Mouse (Mus musculus) midbrain, embryonic 16.5 days (tissue): Measurements from ENCODE around the gene Ascl2. TPM values are rescaled to one million over a fixed set of nuclear protein-coding genes. Genes with fewer than 3 reads are reported as not detected.
A peak's percentile ranks its signal among the peaks of the same experiment; 100 is the strongest.

Source experiments
- ATAC-seq: fragments of 200-750 bp; cut with Nextera tagmentation; 2 replicates; pipeline ENCODE4 v1.8.0; 2017; ENCODE audit warnings: moderate TSS enrichment
- H3K27ac ChIP-seq: fragments of 300-500 bp; sonication (generic); 2 replicates; pipeline ENCODE4 v1.5.1; 2014; ENCODE audit warnings: mild to moderate bottlenecking, low read length, mixed read lengths
- H3K27me3 ChIP-seq: fragments of 300-500 bp; sonication (generic); 2 replicates; pipeline ENCODE4 v1.6.1; 2014; ENCODE audit warnings: low read depth, low read length, mixed read lengths; ENCODE audit not compliant: control insufficient read depth, insufficient read depth
- H3K36me3 ChIP-seq: fragments of 300-500 bp; sonication (generic); 2 replicates; pipeline ENCODE4 v1.6.1; 2014; ENCODE audit warnings: mild to moderate bottlenecking, low read length, moderate library complexity, mixed read lengths; ENCODE audit not compliant: control insufficient read depth, insufficient read depth
- H3K4me1 ChIP-seq: fragments of 300-500 bp; sonication (generic); 2 replicates; pipeline ENCODE4 v1.6.1; 2014; ENCODE audit warnings: mild to moderate bottlenecking, low read length, mixed read lengths; ENCODE audit not compliant: control insufficient read depth, insufficient read depth
- H3K4me2 ChIP-seq: fragments of 300-500 bp; sonication (generic); 2 replicates; pipeline ENCODE4 v1.6.1; 2014; ENCODE audit warnings: mild to moderate bottlenecking, low read length, mixed read lengths
- H3K4me3 ChIP-seq: fragments of 300-500 bp; sonication (generic); 2 replicates; pipeline ENCODE4 v1.5.1; 2014; ENCODE audit warnings: low read depth, mild to moderate bottlenecking, low read length, moderate library complexity, mixed read lengths
- H3K9ac ChIP-seq: fragments of 300-500 bp; sonication (generic); 2 replicates; pipeline ENCODE4 v1.6.1; 2014; ENCODE audit warnings: low read depth, low read length, mixed read lengths
- H3K9me3 ChIP-seq: fragments of 300-500 bp; sonication (generic); replicated peaks from 2 replicates; pipeline ENCODE4 v1.6.1; 2014; ENCODE audit warnings: mild to moderate bottlenecking, low read length, mixed read lengths; ENCODE audit not compliant: control insufficient read depth, poor library complexity, severe bottlenecking
- WGBS: fragments of 180-500 bp; shearing (Covaris S2); extraction: QIAGEN DNeasy Blood & Tissue Kit; methylation state at CpG from one replicate; pipeline ENCODE4 v1.1.7; 2014; 5-methylcytosine and 5-hydroxymethylcytosine counted together
- polyA plus RNA-seq: library from polyadenylated mRNA; unstranded; fragments of >200 nt; fragmentation: Nextera tagmentation; extraction: Ambion mirVana; gene quantifications from 2 replicates; pipeline ENCODE4 v1.2.1, GENCODE M21; 2015

Gene Ascl2
- polyA plus RNA-seq, 1 experiment from 2014 or later, result 0.55 TPM

- Histone ChIP-seq H3K4me1 (peaks cover 20% of the 10 kb centered on the region), H3K27me3 (peaks cover 59% of the 10 kb centered on the region)
These were observed 918 bp downstream of the Ascl2 start for GRCm38 (mm10) chr7:142967884-142968808.

GRCm38 (mm10) chr7:142967414-142967883, 1.6 kb downstream of the Ascl2 start:
- Histone ChIP-seq H3K4me3 (peak overlapping the region; percentile 47), H3K4me2 (peak overlapping the region; percentile 90), H3K36me3 (no peaks in the 10 kb centered on the region), H3K9me3 (no peaks in the 10 kb centered on the region), H3K27me3 (peaks cover 59% of the 10 kb centered on the region), H3K9ac (peak overlapping the region; percentile 61), H3K27ac (no peak overlapping the region), H3K4me1 (peaks cover 20% of the 10 kb centered on the region)
- under 1% methylated on average over 36 of the region's 36 CpGs for WGBS
- ATAC-seq, result no peak

More at GRCm38 (mm10) chr7:142967884-142968808, 918 bp downstream of the Ascl2 start:
- H3K4me2 ChIP-seq, result peak overlapping the region; percentile 90
- H3K9me3 ChIP-seq, result no peaks in the 10 kb centered on the region
- H3K36me3 ChIP-seq, result no peaks in the 10 kb centered on the region
- peak overlapping the region; percentile 61 for H3K9ac ChIP-seq
- no peak overlapping the region for H3K27ac ChIP-seq
- peak; percentile 90 for ATAC-seq
- WGBS, result under 1% methylated on average over 90 of the region's 90 CpGs
- peak overlapping the region; percentile 47 for H3K4me3 ChIP-seq

- no peaks in the 10 kb centered on the region for H3K36me3 ChIP-seq
- H3K9me3 ChIP-seq, result no peaks in the 10 kb centered on the region
- no peak overlapping the region for H3K4me3 ChIP-seq
- H3K9ac ChIP-seq, result no peak overlapping the region
- H3K27ac ChIP-seq, result no peak overlapping the region
- ATAC-seq, result no peak
- no peaks in the 10 kb centered on the region for H3K27me3 ChIP-seq
- no peaks in the 10 kb centered on the region for H3K4me1 ChIP-seq
- 53% methylated on average over 4 of the region's 4 CpGs for WGBS
- H3K4me2 ChIP-seq, result no peak overlapping the region
These were observed 9.3 kb downstream of the Ascl2 start for GRCm38 (mm10) chr7:142959752-142960151.

GRCm38 (mm10) chr7:142958817-142959216, 10.2 kb downstream of the Ascl2 start:
- 88% methylated on average over 1 of the region's 1 CpGs for WGBS

GRCm38 (mm10) chr7:142956018-142956417, 13.0 kb downstream of the Ascl2 start:
- Histone ChIP-seq H3K9me3 (no peaks in the 10 kb centered on the region), H3K4me1 (no peaks in the 10 kb centered on the region), H3K27ac (no peak overlapping the region), H3K27me3 (no peaks in the 10 kb centered on the region), H3K4me2 (no peak overlapping the region), H3K36me3 (no peaks in the 10 kb centered on the region), H3K4me3 (no peak overlapping the region), H3K9ac (no peak overlapping the region)
- no peak for ATAC-seq
- whole genome bisulfite sequencing, result 83% methylated on average over 2 of the region's 2 CpGs

More at GRCm38 (mm10) chr7:142958817-142959216, 10.2 kb downstream of the Ascl2 start:
- H3K36me3 ChIP-seq, result no peaks in the 10 kb centered on the region
- no peaks in the 10 kb centered on the region for H3K9me3 ChIP-seq
- no peaks in the 10 kb centered on the region for H3K27me3 ChIP-seq
- no peak overlapping the region for H3K4me3 ChIP-seq
- H3K4me1 ChIP-seq, result no peaks in the 10 kb centered on the region
- ATAC-seq, result no peak
- no peak overlapping the region for H3K9ac ChIP-seq
- no peak overlapping the region for H3K4me2 ChIP-seq
- no peak overlapping the region for H3K27ac ChIP-seq

GRCm38 (mm10) chr7:142949568-142949967, 19.5 kb downstream of the Ascl2 start:
- no peaks in the 10 kb centered on the region for H3K4me1 ChIP-seq

GRCm38 (mm10) chr7:142937631-142938030, 31.4 kb downstream of the Ascl2 start:
- Histone ChIP-seq H3K9me3 (no peaks in the 10 kb centered on the region), H3K9ac (no peak overlapping the region), H3K27me3 (no peaks in the 10 kb centered on the region), H3K4me3 (no peak overlapping the region), H3K27ac (no peak overlapping the region), H3K4me2 (no peak overlapping the region), H3K4me1 (no peaks in the 10 kb centered on the region), H3K36me3 (no peaks in the 10 kb centered on the region)
- no peak for ATAC-seq

More at GRCm38 (mm10) chr7:142949568-142949967, 19.5 kb downstream of the Ascl2 start:
- Histone ChIP-seq H3K27ac (no peak overlapping the region), H3K36me3 (no peaks in the 10 kb centered on the region), H3K4me3 (no peak overlapping the region), H3K4me2 (no peak overlapping the region), H3K9ac (no peak overlapping the region), H3K9me3 (no peaks in the 10 kb centered on the region), H3K27me3 (no peaks in the 10 kb centered on the region)
- ATAC-seq, result no peak
- WGBS, result 20% methylated on average over 1 of the region's 1 CpGs

- WGBS, result 92% methylated on average over 14 of the region's 14 CpGs
- H3K4me3 ChIP-seq, result no peak overlapping the region
These were observed 33.4 kb downstream of the Ascl2 start for GRCm38 (mm10) chr7:142935708-142936107.

GRCm38 (mm10) chr7:142932469-142932868, 36.6 kb downstream of the Ascl2 start:
- H3K27me3 ChIP-seq, result no peaks in the 10 kb centered on the region
- no peak overlapping the region for H3K9ac ChIP-seq
- no peak overlapping the region for H3K4me2 ChIP-seq
- H3K4me1 ChIP-seq, result no peaks in the 10 kb centered on the region
- 40% methylated on average over 3 of the region's 3 CpGs for WGBS
- no peak overlapping the region for H3K4me3 ChIP-seq
- H3K27ac ChIP-seq, result no peak overlapping the region
- no peaks in the 10 kb centered on the region for H3K9me3 ChIP-seq
- no peaks in the 10 kb centered on the region for H3K36me3 ChIP-seq
- ATAC-seq, result no peak

More at GRCm38 (mm10) chr7:142935708-142936107, 33.4 kb downstream of the Ascl2 start:
- Histone ChIP-seq H3K9me3 (no peaks in the 10 kb centered on the region), H3K4me1 (no peaks in the 10 kb centered on the region), H3K27me3 (no peaks in the 10 kb centered on the region), H3K4me2 (no peak overlapping the region), H3K36me3 (no peaks in the 10 kb centered on the region), H3K27ac (no peak overlapping the region), H3K9ac (no peak overlapping the region)
- ATAC-seq, result no peak
